Mouse (Mus musculus): ENCODE data around the gene Insl3. TPM values are rescaled to one million over a fixed set of nuclear protein-coding genes. Genes with fewer than 3 reads are reported as not detected.
"Not testable (repeated sequence)": the region's sequence is repeated elsewhere in the genome, so short reads cannot be mapped to it uniquely, and the experiment has no call there.

Insl3 gene
- polyA plus RNA-seq, 1 experiment, result 0.36 TPM

- Histone ChIP-seq H3K9me3 (ENCODE audit: control insufficient read depth, low read length) (peaks cover 18% of the 10 kb centered on the region), H3K4me3 (replicated peaks) (no peak overlapping the region), H3K36me3 (ENCODE audit: control insufficient read depth) (peaks cover 10% of the 10 kb centered on the region), H3K27me3 (ENCODE audit: control insufficient read depth) (peaks cover 70% of the 10 kb centered on the region), H3K4me1 (ENCODE audit: control insufficient read depth) (peaks cover 4% of the 10 kb centered on the region)
- TF ChIP-seq TAL1 (IDR thresholded peaks at IDR 0.05; ENCODE audit: low read length), result no peak
- no peak for TF ChIP-seq GATA1 (IDR thresholded peaks at IDR 0.05; ENCODE audit: low read length)
These were observed 6.2 kb upstream of the Insl3 start for GRCm38 (mm10) chr8:71682832-71683231.

GRCm38 (mm10) chr8:71684701-71685100 lies 4.3 kb upstream of the Insl3 start:
- peaks cover 3% of the 10 kb centered on the region for H3K36me3 ChIP-seq (ENCODE audit: control insufficient read depth)
- TF ChIP-seq TAL1 (IDR thresholded peaks at IDR 0.05; ENCODE audit: low read length), result no peak
- TF ChIP-seq GATA1 (IDR thresholded peaks at IDR 0.05; ENCODE audit: low read length), result no peak
- H3K9me3 ChIP-seq (ENCODE audit: control insufficient read depth, low read length), result peaks cover 8% of the 10 kb centered on the region; the same call in 1 of the 2 replicates
- 0 out of 2 replicates have a peak, but pooled peaks cover 2% of the 10 kb centered on the region for H3K4me1 ChIP-seq (ENCODE audit: control insufficient read depth)
- H3K27me3 ChIP-seq (ENCODE audit: control insufficient read depth), result peaks cover 82% of the 10 kb centered on the region
- H3K4me3 ChIP-seq (replicated peaks), result no peak overlapping the region

GRCm38 (mm10) chr8:71685573-71685972 lies 3.4 kb upstream of the Insl3 start:
- TF ChIP-seq TAL1 (IDR thresholded peaks at IDR 0.05; ENCODE audit: low read length) (no peak), GATA1 (IDR thresholded peaks at IDR 0.05; ENCODE audit: low read length) (no peak)
- H3K27me3 ChIP-seq (ENCODE audit: control insufficient read depth), result peaks cover 88% of the 10 kb centered on the region
- H3K9me3 ChIP-seq (ENCODE audit: control insufficient read depth, low read length), result peaks cover 4% of the 10 kb centered on the region; the same call in 1 of the 2 replicates
- H3K4me1 ChIP-seq (ENCODE audit: control insufficient read depth), result 0 out of 2 replicates have a peak, but pooled peaks cover 2% of the 10 kb centered on the region
- peaks cover 2% of the 10 kb centered on the region for H3K36me3 ChIP-seq (ENCODE audit: control insufficient read depth)
- H3K4me3 ChIP-seq (replicated peaks), result no peak overlapping the region

- no peak overlapping the region for H3K4me3 ChIP-seq (replicated peaks)
- H3K36me3 ChIP-seq (ENCODE audit: control insufficient read depth), result no peaks in the 10 kb centered on the region
- 0 out of 2 replicates have a peak, but pooled peaks cover 2% of the 10 kb centered on the region for H3K4me1 ChIP-seq (ENCODE audit: control insufficient read depth)
- H3K27me3 ChIP-seq (ENCODE audit: control insufficient read depth), result peaks cover 92% of the 10 kb centered on the region
- TF ChIP-seq TAL1 (IDR thresholded peaks at IDR 0.05; ENCODE audit: low read length) (no peak), GATA1 (IDR thresholded peaks at IDR 0.05; ENCODE audit: low read length) (no peak)
- H3K9me3 ChIP-seq (ENCODE audit: control insufficient read depth, low read length), result peaks cover 3% of the 10 kb centered on the region; the same call in 1 of the 2 replicates
These were observed 2.8 kb upstream of the Insl3 start for GRCm38 (mm10) chr8:71686143-71686734.

GRCm38 (mm10) chr8:71687616-71688015 lies 1.4 kb upstream of the Insl3 start:
- H3K9me3 ChIP-seq (ENCODE audit: control insufficient read depth, low read length), result peaks cover 5% of the 10 kb centered on the region
- peaks cover 5% of the 10 kb centered on the region for H3K36me3 ChIP-seq (ENCODE audit: control insufficient read depth)
- no peak for TF ChIP-seq GATA1 (IDR thresholded peaks at IDR 0.05; ENCODE audit: low read length)
- TF ChIP-seq TAL1 (IDR thresholded peaks at IDR 0.05; ENCODE audit: low read length), result no peak
- H3K4me3 ChIP-seq (replicated peaks), result no peak overlapping the region
- peaks cover 2% of the 10 kb centered on the region; the same call in 1 of the 2 replicates for H3K4me1 ChIP-seq (ENCODE audit: control insufficient read depth)
- H3K27me3 ChIP-seq (ENCODE audit: control insufficient read depth), result peaks cover 94% of the 10 kb centered on the region

GRCm38 (mm10) chr8:71692509-71692908 lies 3.5 kb downstream of the Insl3 start:
- H3K4me3 ChIP-seq (replicated peaks), result no peak overlapping the region
- TF ChIP-seq TAL1 (IDR thresholded peaks at IDR 0.05; ENCODE audit: low read length) (no peak), GATA1 (IDR thresholded peaks at IDR 0.05; ENCODE audit: low read length) (no peak)
- H3K9me3 ChIP-seq (ENCODE audit: control insufficient read depth, low read length), result peaks cover 17% of the 10 kb centered on the region
- H3K4me1 ChIP-seq (ENCODE audit: control insufficient read depth), result peaks cover 13% of the 10 kb centered on the region
- H3K27me3 ChIP-seq (ENCODE audit: control insufficient read depth), result peaks cover 86% of the 10 kb centered on the region
- H3K36me3 ChIP-seq (ENCODE audit: control insufficient read depth), result peaks cover 10% of the 10 kb centered on the region

GRCm38 (mm10) chr8:71693166-71694041 lies 4.4 kb downstream of the Insl3 start:
- Histone ChIP-seq H3K9me3 (ENCODE audit: control insufficient read depth, low read length) (peaks cover 17% of the 10 kb centered on the region), H3K4me3 (replicated peaks) (no peak overlapping the region), H3K4me1 (ENCODE audit: control insufficient read depth) (peaks cover 21% of the 10 kb centered on the region), H3K36me3 (ENCODE audit: control insufficient read depth) (peaks cover 10% of the 10 kb centered on the region), H3K27me3 (ENCODE audit: control insufficient read depth) (peaks cover 78% of the 10 kb centered on the region)
- TF ChIP-seq GATA1 (IDR thresholded peaks at IDR 0.05; ENCODE audit: low read length), result no peak
- no peak for TF ChIP-seq TAL1 (IDR thresholded peaks at IDR 0.05; ENCODE audit: low read length)

- H3K36me3 ChIP-seq (ENCODE audit: control insufficient read depth), result peaks cover 12% of the 10 kb centered on the region
- peaks cover 71% of the 10 kb centered on the region for H3K27me3 ChIP-seq (ENCODE audit: control insufficient read depth)
- H3K4me1 ChIP-seq (ENCODE audit: control insufficient read depth), result peaks cover 38% of the 10 kb centered on the region
- H3K4me3 ChIP-seq (replicated peaks), result not testable (repeated sequence)
- peaks cover 17% of the 10 kb centered on the region for H3K9me3 ChIP-seq (ENCODE audit: control insufficient read depth, low read length)
These were observed 6.4 kb downstream of the Insl3 start for GRCm38 (mm10) chr8:71695456-71695855.
